Mouse (Mus musculus) adrenal gland, postnatal 25 days (tissue): ENCODE measurements at regions not wholly inside any gene's neighbourhood (a gene's known extent, or its start where the extent isn't known, plus 50 kb on each side); places are given as distances from the start of the nearest gene placed in this dataset.

ENCODE experiments used
- DNase-seq: peaks from one replicate; pipeline ENCODE4 v3.0.0; 2021; ENCODE audit warnings: mixed read lengths

- DNase-seq = peak; percentile 15
Measured at GRCm38 (mm10) chr6:140368354-140369069, 55.3 kb upstream of the Plekha5 start.

DNA sequence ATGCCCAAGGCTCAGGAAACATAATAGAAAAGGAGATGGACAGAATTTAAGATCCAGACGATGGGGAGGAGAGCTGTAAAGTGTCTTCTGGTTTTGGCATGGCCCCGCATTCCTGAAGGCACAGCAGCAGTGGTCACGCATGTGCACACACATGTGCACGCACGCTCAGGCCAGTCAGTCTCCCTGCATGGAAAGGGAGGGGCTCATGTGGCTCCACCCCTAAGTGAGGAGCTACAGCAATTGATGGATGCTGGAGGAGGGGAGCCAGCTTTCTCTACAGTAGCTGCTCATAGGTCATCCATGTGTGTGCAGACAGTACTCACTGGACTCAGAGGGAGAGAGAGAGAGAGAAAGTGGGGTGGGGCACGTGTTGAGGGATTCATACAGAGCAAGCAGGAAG is 56.6 kb upstream of the Plekha5 start:
- no peak for DNase-seq

DNA sequence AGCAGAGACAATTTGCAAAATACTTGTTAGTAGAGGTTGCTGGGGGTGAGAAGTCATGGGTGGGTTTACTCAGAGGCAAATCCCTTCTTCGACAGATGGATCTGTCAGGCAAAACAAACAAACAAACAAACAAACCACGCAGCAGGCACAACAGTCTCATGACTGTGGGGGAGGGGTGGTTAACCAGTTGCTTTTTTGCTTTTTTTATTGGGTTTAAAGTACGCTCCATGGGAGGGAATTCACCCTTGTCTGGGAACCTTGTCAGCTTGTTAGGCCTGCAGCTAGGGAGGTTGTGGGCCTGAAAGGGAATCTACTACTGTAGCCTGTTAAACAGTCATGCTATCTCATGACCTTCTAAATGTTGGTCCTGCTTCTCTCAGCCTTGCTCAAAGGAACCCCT is 57.1 kb upstream of the Plekha5 start:
- no peak for DNase-seq

GRCm38 (mm10) chr6:140360996-140361395 is 62.9 kb upstream of the Plekha5 start:
- no peak for DNase-seq

GRCm38 (mm10) chr6:140357901-140358300 is 66.0 kb upstream of the Plekha5 start:
- no peak for DNase-seq

- no peak for DNase-seq
Measured at GRCm38 (mm10) chr6:140357300-140357699, 66.6 kb upstream of the Plekha5 start.

DNA sequence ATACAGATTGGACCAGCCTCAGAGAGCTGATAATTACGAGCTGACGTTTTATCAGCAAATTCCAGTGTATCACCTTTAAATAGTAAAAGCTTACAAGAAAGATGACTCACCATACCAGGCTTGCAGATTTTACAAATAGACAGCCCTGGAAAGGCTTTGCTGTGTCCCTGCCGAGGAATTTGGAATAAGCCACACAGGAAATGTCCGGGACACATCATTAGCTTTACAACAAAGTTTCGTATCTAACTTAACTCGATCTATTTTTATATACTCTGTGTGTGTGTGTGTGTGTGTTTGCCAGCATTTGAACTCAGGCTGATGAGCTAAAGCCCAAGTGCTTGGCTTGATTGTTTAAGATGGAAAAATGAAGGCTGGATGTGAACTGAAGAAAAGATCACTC is 69.8 kb upstream of the Plekha5 start:
- no peak for DNase-seq

- no peak for DNase-seq
Measured at GRCm38 (mm10) chr6:140353610-140354009, 70.2 kb upstream of the Plekha5 start.

DNA sequence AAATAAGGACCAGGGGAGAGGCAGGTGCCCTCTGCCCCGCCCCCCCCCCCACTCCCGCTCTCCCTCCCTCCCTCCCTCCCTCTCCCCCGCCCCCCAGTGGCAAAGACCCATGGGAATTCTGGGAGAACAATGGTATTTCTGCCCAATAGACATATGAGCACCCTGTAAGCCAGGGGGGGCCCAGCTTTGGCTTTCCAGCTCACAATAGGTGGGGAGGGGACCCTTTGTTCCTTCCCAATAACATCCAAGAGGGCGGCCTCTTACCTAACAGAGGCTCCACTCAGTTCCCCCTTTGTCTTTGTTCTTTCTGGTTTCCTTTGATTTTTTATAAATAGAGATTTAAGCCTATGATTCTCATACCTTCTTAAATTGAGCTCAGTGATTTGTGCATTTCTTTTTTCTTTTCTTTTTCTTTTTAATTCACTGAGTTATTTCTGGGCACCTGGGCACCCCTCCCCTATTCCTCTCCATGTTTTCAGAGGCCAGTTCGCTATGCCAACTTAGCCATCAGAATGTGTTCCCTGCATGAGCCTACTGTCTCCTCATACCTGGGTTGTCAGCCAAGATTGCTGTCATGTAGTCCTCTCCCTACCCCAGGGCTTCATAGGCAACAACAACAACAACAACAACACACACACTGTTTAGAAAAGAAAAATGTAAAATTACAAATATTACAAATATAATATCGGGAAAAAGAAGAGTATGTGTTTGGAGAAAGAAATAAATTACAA is 72.3 kb upstream of the Plekha5 start:
- no peak for DNase-seq

DNA sequence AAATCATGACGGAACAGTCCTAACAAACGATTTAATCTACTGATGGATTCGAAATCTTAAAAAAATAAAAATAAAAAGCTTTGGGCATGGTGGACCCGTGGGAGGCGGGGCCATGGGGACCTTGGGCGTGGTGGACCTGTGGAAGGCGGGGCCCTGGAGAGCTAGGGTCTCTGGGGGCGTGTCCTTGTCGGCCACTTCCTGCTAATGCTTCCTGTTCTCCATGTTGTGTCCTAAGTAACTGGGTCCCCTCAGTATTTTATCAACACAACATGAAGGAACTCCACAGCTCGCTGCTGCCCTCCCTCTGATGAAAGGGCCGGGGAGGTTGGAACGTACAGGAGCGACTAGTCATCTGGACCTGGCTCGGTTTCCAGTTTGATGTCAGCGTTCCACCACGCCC is 75.3 kb upstream of the Plekha5 start:
- DNase-seq = no peak

DNA sequence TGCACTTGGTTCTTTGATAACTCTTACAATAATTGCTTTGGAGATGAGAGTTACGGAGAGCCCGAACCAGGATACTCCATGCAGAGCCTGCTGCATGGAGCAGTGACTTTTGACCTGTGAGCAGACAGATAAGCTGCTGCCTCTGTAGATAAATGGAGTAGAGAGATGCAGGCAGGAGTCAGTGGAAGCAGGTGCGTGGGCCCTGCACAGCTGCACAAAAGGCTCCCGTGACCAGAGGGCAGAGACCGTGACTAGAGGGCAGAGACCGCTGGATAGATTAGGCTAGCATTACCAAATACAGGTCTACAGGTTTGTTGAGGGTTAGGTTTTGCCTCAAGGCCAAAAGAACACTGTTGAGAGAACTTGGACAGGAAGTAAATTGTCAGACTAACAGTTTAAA is 76.9 kb upstream of the Plekha5 start:
- no peak for DNase-seq

DNA sequence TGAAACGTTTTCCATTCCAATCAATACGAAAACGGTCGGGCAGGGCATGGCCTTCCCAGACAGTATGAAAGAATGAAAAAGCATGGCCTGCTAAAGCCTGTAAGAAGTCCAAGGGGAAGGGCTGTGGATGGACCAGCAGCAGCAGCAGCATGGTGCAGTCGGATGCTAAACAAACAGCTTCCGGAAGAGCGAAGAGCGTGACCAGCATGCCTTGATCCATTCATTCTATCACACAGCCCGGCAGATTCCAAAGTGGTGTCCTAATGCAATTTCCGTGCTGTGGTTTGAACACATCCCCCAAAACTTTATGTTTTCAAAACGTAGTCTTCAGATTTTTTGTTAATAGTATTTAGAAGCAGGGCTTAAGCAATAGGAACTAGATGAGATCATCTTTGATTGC is 80.2 kb upstream of the Plekha5 start:
- DNase-seq = no peak

DNA sequence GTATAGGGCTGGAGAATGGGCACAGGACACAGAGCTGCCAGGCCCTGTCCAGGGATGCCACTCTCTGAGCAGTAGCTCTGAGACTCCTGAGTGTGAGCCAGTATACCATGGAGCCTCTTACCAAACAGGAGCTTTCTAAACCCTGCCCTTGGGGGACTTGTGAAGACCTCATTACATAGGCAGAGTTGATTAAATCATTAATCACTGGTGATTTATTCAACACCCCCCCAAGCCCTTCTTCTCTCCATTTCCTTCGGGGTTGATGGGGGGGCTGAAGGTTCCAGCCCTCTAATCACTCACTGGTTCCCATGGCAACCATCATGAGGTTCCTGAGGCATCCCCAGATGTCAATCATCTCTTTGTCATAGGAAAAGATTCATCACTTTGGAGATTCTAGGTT is 81.0 kb upstream of the Plekha5 start:
- no peak for DNase-seq

DNA sequence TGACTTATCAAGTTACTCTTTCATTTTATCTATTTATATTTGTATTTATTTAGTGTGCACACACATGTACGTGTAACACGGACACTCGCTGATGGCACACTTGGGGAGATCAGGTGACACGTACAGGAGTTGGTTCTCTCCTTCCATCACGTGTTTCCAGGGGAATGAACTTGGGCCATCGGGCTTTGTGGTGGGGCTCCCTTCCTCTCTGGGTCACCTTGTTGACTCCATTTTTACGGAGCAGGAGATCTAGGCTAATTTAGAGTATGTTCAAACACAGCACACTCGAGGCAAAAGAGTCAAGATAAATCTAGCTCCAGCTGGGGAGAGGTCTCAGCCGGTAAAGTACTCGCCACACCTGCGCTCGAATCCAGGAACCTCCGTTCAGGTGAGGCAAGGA is 84.1 kb upstream of the Plekha5 start:
- no peak for DNase-seq

GRCm38 (mm10) chr6:140337897-140338749 is 85.7 kb upstream of the Plekha5 start:
- DNase-seq = no peak

DNA sequence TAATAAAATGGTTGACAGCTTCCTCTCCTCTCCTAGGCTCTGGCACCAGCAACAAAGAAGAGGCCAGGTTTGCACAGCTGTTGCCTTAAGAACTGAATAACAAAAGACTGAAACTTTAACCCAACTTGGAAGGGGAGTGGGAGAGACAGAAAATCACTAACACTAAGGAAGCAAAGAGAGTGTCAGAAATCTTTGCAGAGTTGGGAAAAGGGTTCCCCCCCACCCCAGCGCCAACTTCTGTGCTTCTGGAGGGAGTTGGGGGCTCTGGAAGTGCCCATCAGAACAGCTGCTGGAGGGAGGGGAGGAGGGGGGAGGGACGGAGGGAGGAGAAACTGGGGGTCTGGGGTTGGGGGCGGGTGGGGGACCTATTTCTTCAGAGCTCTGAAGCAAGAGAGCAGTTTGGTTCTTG is 86.8 kb upstream of the Plekha5 start:
- DNase-seq = no peak

DNA sequence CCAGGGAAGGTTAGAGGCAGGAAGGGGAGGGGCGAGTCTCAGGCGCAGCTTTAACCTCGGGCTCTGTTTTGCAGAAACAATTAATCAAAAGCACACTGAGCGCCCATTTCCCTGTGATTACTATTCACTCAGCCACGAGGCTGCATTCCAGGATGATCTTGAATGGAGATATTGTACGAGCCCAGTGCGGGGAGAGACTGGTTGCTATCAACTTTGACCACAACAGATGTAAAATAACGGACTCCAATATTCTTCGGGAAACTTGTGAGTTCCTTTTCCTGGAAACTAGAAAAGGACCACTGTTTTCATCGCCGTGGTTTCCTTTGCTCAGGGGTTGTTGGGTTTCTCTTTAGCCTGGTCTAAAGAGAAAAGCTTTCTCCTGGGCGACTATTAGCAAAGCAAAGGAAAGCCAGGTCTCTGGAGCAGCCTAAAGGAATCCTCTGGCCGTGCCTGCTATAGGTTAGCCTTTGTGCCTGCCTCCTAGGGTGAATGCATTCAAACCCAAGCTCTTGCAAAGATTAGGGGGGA is 87.4 kb upstream of the Plekha5 start:
- no peak for DNase-seq

DNA sequence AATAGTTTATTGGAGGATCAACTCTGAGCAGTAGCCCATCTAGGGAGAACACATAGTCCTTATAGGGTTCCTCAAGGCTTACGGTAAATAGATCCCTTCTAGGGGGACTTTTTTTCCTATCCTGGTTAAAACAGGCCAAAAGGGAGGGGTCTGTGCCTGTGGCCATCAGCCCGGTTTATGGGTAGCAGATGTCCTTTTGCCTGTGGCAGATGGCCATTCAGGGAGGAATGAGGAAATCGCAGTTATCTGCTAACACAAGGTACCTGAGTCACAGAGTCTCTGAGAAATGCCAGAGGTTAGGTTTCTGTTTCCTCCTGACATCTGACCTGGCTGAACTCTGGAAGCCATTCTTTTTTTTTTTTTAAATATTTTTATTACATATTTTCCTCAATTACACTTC is 90.5 kb upstream of the Plekha5 start:
- no peak for DNase-seq

GRCm38 (mm10) chr6:140308641-140309040 is 115.2 kb upstream of the Plekha5 start:
- DNase-seq = no peak

DNA sequence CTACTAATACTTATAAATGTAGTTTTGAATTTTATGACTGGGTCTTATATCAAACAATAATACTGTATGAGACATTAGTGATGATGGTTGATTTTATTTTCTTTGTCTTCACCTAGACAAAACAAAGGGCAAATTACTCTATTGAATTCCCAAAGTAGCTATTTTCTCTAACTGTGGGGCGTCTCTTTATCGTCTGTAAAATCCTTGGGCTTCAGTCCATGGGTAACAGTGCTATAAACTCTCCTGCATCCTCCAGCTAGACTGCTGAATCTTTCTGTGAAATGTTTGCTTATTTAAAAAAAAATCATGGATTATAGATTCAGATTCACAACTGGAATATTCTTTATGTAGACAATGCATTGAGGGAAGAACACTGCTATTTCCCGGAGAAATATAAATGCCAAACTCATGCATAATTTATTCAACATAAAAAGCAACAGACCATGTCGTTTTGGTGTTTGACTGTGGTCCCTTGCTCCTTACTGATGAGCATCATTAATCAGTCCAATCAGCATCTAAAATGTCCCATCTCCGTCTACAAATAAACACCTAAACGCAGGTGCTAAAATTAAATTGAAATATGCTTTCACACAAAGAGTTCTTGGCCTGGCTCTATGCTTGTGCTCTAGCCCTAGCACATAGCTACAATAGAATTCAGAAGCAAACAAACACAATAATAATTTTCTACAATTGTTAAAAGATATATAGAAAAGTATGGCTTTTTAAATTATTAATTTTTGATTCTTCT is 116.9 kb upstream of the Plekha5 start:
- DNase-seq = no peak

DNA sequence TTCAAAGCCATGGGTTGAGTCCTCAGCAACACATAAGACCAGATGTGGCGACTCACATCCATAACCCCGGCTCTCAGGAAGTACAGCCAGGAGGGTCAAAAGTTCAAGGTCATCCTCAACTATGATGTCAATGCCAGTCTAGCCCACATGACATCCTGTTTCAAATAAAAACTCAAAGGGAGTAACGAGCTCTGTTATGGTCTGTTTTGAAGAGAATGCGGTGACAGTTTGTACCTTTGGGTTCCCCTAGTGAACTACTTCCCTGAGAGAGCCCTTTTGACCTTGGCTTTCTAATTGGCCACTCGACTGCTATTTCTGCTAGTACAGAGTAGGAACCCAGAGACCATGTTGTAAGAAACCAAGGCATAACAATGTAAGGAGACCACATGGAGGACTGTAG is 119.7 kb upstream of the Plekha5 start:
- DNase-seq = no peak

- peak; percentile 68 for DNase-seq
Measured at GRCm38 (mm10) chr6:140300470-140301145, 123.2 kb upstream of the Plekha5 start.
